12 mouse cellular contexts compared by ENCODE assay signal in genomic region chr16:34865373-34865772, GRCm38 (mm10).
"Had no signal": no experiment of that assay in that cellular context is flagged by ENCODE, and none has a peak within 500 bp of the region (broad histone marks: within the 10 kb centered on the region; RNA-seq: fewer than 3 reads in every experiment).

No protein-coding gene starts in this region.

- H3K27me3 ChIP-seq: liver, embryonic 15.5 days; midbrain, embryonic 13.5 days had no signal

- H3K36me3 ChIP-seq: limb, embryonic 10.5 days; liver, embryonic 15.5 days; midbrain, embryonic 13.5 days had no signal

- H3K27ac ChIP-seq: hindbrain, embryonic 14.5 days; left cerebral cortex, adult 2 months; limb, embryonic 10.5 days; liver, embryonic 15.5 days; midbrain, embryonic 13.5 days; stomach, postnatal 0 days had no signal

- H3K4me3 ChIP-seq: left cerebral cortex, adult 2 months; limb, embryonic 10.5 days; liver, embryonic 15.5 days; midbrain, embryonic 13.5 days had no signal

- H3K9me3 ChIP-seq: limb, embryonic 10.5 days; liver, embryonic 15.5 days; midbrain, embryonic 13.5 days had no signal

- H3K9ac ChIP-seq: hindbrain, embryonic 14.5 days; liver, embryonic 15.5 days; lung, embryonic 14.5 days; midbrain, embryonic 13.5 days had no signal

- ATAC-seq: intestine, postnatal 0 days; midbrain, embryonic 13.5 days had no signal

- DNase-seq: lung, embryonic 14.5 days; right cerebral cortex, adult 18-20 months; right cerebral cortex, postnatal 25 days; thymus, postnatal 4 days had no signal

- H3K4me2 ChIP-seq: hindbrain, embryonic 14.5 days; liver, embryonic 11.5 days; liver, embryonic 15.5 days; lung, embryonic 14.5 days; midbrain, embryonic 13.5 days had no signal

- H3K4me1 ChIP-seq: midbrain, embryonic 13.5 days had no signal
